Mouse (Mus musculus) stomach, embryonic 15.5 days (tissue): ENCODE measurements around the gene Myzap. TPM values are rescaled to one million over a fixed set of nuclear protein-coding genes. Genes with fewer than 3 reads are reported as not detected.
"Not testable (repeated sequence)": the region's sequence is repeated elsewhere in the genome, so short reads cannot be mapped to it uniquely, and the experiment has no call there.

Experiments
- ATAC-seq: fragments of 200-750 bp; cut with Nextera tagmentation; 2 replicates; pipeline ENCODE4 v1.8.0; 2017; ENCODE audit warnings: low read depth, moderate number of reproducible peaks, moderate TSS enrichment; ENCODE audit not compliant: insufficient read depth, low FRiP score
- H3K27ac ChIP-seq: fragments of 300-500 bp; sonication (generic); 2 replicates; pipeline ENCODE4 v1.5.1; 2015; ENCODE audit warnings: mild to moderate bottlenecking, inconsistent platforms
- H3K27me3 ChIP-seq: fragments of 300-500 bp; sonication (generic); replicated peaks from 2 replicates; pipeline ENCODE4 v1.6.1; 2015; ENCODE audit warnings: inconsistent platforms
- H3K36me3 ChIP-seq: fragments of 300-500 bp; sonication (generic); 2 replicates; pipeline ENCODE4 v1.6.1; 2015; ENCODE audit warnings: inconsistent platforms
- H3K4me1 ChIP-seq: fragments of 300-500 bp; sonication (generic); 2 replicates; pipeline ENCODE4 v1.6.1; 2015; ENCODE audit warnings: inconsistent platforms
- H3K4me2 ChIP-seq: fragments of 300-500 bp; sonication (generic); 2 replicates; pipeline ENCODE4 v1.6.1; 2015; ENCODE audit warnings: mild to moderate bottlenecking, inconsistent platforms
- H3K4me3 ChIP-seq: fragments of 300-500 bp; sonication (generic); replicated peaks from 2 replicates; pipeline ENCODE4 v1.5.1; 2015; ENCODE audit warnings: inconsistent platforms
- H3K9ac ChIP-seq: fragments of 300-500 bp; sonication (generic); 2 replicates; pipeline ENCODE4 v1.6.1; 2015; ENCODE audit warnings: inconsistent platforms
- H3K9me3 ChIP-seq: fragments of 300-500 bp; sonication (generic); 2 replicates; pipeline ENCODE4 v1.6.1; 2016; ENCODE audit warnings: inconsistent platforms
- WGBS: fragments of 180-500 bp; shearing (Covaris S2); methylation state at CpG from one replicate; pipeline ENCODE4 v1.1.7; 2015; 5-methylcytosine and 5-hydroxymethylcytosine counted together
- polyA plus RNA-seq: library from polyadenylated mRNA; unstranded; fragments of >200 nt; fragmentation: Nextera tagmentation; extraction: Ambion mirVana; gene quantifications from 2 replicates; pipeline ENCODE4 v1.2.1, GENCODE M21; 2015

Gene Myzap
- polyA plus RNA-seq, 1 experiment from 2014 or later, result 11.6 TPM

DNA sequence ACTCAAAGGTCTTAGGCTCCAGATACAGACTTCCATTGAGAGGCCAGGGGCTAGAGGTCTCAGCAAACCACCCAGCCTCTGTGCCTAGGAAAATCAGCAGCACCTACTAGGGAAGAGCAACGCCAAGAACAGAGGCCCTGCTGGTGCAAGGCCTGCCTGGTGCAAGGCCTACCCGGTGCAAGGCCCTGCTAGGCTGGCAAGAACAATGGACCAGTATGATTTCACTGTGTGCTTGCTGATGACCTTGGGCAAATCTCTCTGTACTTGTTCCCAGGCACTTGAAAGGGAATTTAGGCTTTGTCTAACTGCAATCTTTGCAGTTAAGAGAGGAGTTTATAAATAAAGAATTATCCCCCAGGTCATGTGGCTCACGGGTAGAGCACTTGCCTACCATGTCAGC, 30.4 kb upstream of the Myzap start:
- Histone ChIP-seq H3K27me3 (no peaks in the 10 kb centered on the region), H3K9me3 (no peaks in the 10 kb centered on the region), H3K36me3 (no peaks in the 10 kb centered on the region), H3K9ac (no peak overlapping the region), H3K4me1 (no peaks in the 10 kb centered on the region), H3K4me3 (no peak overlapping the region), H3K4me2 (no peak overlapping the region), H3K27ac (0 out of 2 replicates have a peak overlapping the region, but pooled peaks have one; percentile 13)
- no peak for ATAC-seq
- WGBS, result 56% methylated on average over 3 of the region's 3 CpGs

GRCm38 (mm10) chr9:71621968-71622367, 29.8 kb upstream of the Myzap start:
- no peak overlapping the region for H3K4me3 ChIP-seq
- no peak for ATAC-seq
- no peaks in the 10 kb centered on the region for H3K4me1 ChIP-seq
- 76% methylated on average over 4 of the region's 4 CpGs for WGBS
- no peak overlapping the region for H3K4me2 ChIP-seq
- no peaks in the 10 kb centered on the region for H3K27me3 ChIP-seq
- no peaks in the 10 kb centered on the region for H3K9me3 ChIP-seq
- no peaks in the 10 kb centered on the region for H3K36me3 ChIP-seq
- H3K9ac ChIP-seq, result no peak overlapping the region
- no peak overlapping the region for H3K27ac ChIP-seq

GRCm38 (mm10) chr9:71620116-71620515, 28.0 kb upstream of the Myzap start:
- H3K4me2 ChIP-seq, ATAC-seq, H3K27ac ChIP-seq, H3K9ac ChIP-seq, H3K9me3 ChIP-seq, H3K36me3 ChIP-seq, H3K4me1 ChIP-seq, H3K4me3 ChIP-seq, H3K27me3 ChIP-seq: not testable (repeated sequence)
- WGBS, result 82% methylated on average over 5 of the region's 5 CpGs

GRCm38 (mm10) chr9:71617363-71617762, 25.2 kb upstream of the Myzap start:
- H3K27me3 ChIP-seq, result no peaks in the 10 kb centered on the region
- H3K36me3 ChIP-seq, result no peaks in the 10 kb centered on the region
- H3K4me1 ChIP-seq, result no peaks in the 10 kb centered on the region
- H3K9me3 ChIP-seq, result no peaks in the 10 kb centered on the region
- no peak overlapping the region for H3K4me3 ChIP-seq
- WGBS, result 53% methylated on average over 8 of the region's 8 CpGs
- ATAC-seq, result no peak
- H3K9ac ChIP-seq, result no peak overlapping the region
- no peak overlapping the region for H3K4me2 ChIP-seq
- no peak overlapping the region for H3K27ac ChIP-seq

DNA sequence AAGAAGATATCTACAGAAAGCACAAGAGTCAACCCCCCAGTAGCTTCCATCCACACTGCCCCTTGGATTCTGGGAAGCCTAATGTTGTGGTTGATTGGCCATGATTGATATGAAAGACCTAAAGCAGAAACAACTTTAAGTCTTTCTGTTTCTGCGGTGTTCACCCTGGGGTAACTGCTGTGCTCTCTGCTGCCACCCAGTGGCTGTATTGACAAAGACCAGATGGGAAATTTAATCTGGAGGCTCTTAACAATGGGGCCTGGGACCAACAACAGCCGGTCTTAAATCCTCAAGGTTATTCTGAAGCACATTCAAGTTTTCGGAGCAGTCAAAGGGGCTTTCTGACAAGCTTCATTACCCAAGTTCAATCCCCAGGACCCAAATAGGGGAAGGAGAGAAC, 24.0 kb upstream of the Myzap start:
- Histone ChIP-seq H3K27ac (no peak overlapping the region), H3K27me3 (no peaks in the 10 kb centered on the region), H3K4me3 (no peak overlapping the region), H3K4me2 (no peak overlapping the region), H3K9me3 (no peaks in the 10 kb centered on the region), H3K9ac (no peak overlapping the region), H3K4me1 (no peaks in the 10 kb centered on the region), H3K36me3 (no peaks in the 10 kb centered on the region)
- WGBS, result 5% methylated on average over 3 of the region's 3 CpGs
- ATAC-seq, result no peak

GRCm38 (mm10) chr9:71614643-71615042, 22.5 kb upstream of the Myzap start:
- no peaks in the 10 kb centered on the region for H3K4me1 ChIP-seq
- 24% methylated on average over 2 of the region's 2 CpGs for WGBS
- H3K27me3 ChIP-seq, result no peaks in the 10 kb centered on the region
- H3K9ac ChIP-seq, result no peak overlapping the region
- no peak for ATAC-seq
- H3K36me3 ChIP-seq, result no peaks in the 10 kb centered on the region
- H3K9me3 ChIP-seq, result no peaks in the 10 kb centered on the region
- no peak overlapping the region for H3K27ac ChIP-seq
- no peak overlapping the region for H3K4me3 ChIP-seq
- no peak overlapping the region for H3K4me2 ChIP-seq

GRCm38 (mm10) chr9:71612981-71613380, 20.8 kb upstream of the Myzap start:
- Histone ChIP-seq H3K4me3 (no peak overlapping the region), H3K4me1 (no peaks in the 10 kb centered on the region), H3K9ac (no peak overlapping the region), H3K9me3 (no peaks in the 10 kb centered on the region), H3K4me2 (no peak overlapping the region), H3K27ac (no peak overlapping the region), H3K27me3 (no peaks in the 10 kb centered on the region), H3K36me3 (no peaks in the 10 kb centered on the region)
- 69% methylated on average over 6 of the region's 6 CpGs for WGBS
- ATAC-seq, result no peak

GRCm38 (mm10) chr9:71611876-71612275, 19.7 kb upstream of the Myzap start:
- H3K9me3 ChIP-seq, result no peaks in the 10 kb centered on the region
- no peak overlapping the region for H3K27ac ChIP-seq
- 67% methylated on average over 4 of the region's 4 CpGs for whole genome bisulfite sequencing
- no peaks in the 10 kb centered on the region for H3K4me1 ChIP-seq
- no peak overlapping the region for H3K9ac ChIP-seq
- no peaks in the 10 kb centered on the region for H3K36me3 ChIP-seq
- no peak for ATAC-seq
- no peak overlapping the region for H3K4me2 ChIP-seq
- no peak overlapping the region for H3K4me3 ChIP-seq
- H3K27me3 ChIP-seq, result no peaks in the 10 kb centered on the region

- ATAC-seq, result no peak
- H3K4me1 ChIP-seq, result no peaks in the 10 kb centered on the region
Measured at GRCm38 (mm10) chr9:71609010-71609409, 16.9 kb upstream of the Myzap start.

DNA sequence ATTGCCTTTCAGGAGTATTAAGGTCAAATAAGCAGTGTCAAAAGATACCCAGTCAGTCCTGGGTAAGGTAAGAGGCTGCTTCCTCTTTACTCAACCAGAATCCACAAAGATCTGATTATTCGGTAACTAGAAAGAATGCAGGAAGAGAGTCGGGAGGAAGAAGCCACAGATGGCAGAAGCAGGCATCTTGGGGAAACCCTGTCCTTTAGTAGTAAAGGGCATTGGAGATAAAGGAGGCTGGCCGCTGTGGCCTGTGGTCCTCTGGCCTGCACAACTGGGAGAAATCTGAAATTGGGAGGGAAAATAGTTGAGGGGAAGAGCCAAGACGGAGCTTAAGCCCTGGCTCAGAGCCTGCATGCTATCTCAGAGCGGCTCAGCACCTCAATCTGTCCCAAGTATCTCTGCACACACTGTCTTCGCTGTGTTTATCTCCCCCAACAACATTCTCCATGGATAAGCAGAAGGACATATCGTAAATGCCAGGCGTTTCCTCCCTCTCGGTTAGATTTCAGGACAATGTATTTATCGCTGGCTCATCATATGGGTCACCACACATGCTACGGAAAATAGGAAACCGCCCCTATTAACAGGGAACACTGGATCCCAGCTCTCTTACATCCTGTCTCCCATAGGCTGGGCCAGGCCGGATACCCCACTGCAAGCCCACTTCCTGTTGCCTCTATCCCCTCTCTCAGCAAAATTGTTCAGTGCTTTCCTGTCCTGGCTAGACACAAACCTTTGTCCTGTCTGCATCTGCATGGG, 14.3 kb upstream of the Myzap start:
- no peaks in the 10 kb centered on the region for H3K4me1 ChIP-seq
- H3K4me2 ChIP-seq, result no peak overlapping the region
- ATAC-seq, result peak; percentile 31; the same call in 1 of the 2 replicates
- H3K27me3 ChIP-seq, result no peaks in the 10 kb centered on the region
- H3K9ac ChIP-seq, result no peak overlapping the region
- H3K9me3 ChIP-seq, result no peaks in the 10 kb centered on the region
- H3K36me3 ChIP-seq, result no peaks in the 10 kb centered on the region
- WGBS, result 62% methylated on average over 13 of the region's 13 CpGs
- 0 out of 2 replicates have a peak overlapping the region, but pooled peaks have one; percentile 40 for H3K27ac ChIP-seq
- H3K4me3 ChIP-seq, result no peak overlapping the region

More at GRCm38 (mm10) chr9:71609010-71609409, 16.9 kb upstream of the Myzap start:
- Histone ChIP-seq H3K36me3 (no peaks in the 10 kb centered on the region), H3K27ac (no peak overlapping the region; the same call in 1 of the 2 replicates), H3K4me2 (no peak overlapping the region), H3K9me3 (no peaks in the 10 kb centered on the region), H3K4me3 (no peak overlapping the region), H3K9ac (no peak overlapping the region), H3K27me3 (no peaks in the 10 kb centered on the region)
- 45% methylated on average over 6 of the region's 6 CpGs for WGBS

DNA sequence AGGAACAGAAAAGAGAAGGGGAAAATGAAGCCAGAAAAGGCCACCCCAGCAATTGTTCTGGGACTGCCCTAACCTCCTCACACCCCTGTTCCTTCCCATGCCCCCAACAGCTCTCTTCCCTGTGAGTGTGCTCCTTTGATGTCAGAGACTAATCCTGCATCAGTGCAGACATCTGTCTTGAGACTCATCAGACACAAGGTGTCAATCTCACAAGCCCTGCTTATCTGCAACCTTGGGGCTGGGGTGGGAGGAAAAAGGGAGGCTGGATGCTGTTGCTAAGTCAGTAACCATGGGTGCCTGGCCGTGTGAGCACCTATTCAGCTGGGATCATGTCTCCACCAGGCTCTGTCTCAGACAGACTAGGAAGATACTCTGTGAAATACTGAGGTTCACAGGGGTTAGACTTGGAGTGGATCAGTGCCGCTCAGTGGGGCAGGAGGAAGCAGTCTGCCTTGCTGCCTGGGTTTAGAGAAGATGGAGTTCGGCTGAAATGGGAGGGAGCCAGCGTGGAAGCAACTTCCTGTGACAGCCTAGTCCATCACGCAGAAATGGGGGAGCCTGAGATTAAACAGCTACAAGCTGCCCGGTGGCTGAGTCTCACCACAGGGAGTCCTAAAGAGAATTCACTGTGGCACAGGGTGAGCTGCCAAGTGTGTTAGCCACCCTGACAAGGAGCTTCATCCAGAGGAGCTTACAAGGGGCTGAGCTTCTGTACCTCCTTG, 12.9 kb upstream of the Myzap start:
- H3K9ac ChIP-seq, result no peak overlapping the region
- no peaks in the 10 kb centered on the region for H3K36me3 ChIP-seq
- H3K27me3 ChIP-seq, result no peaks in the 10 kb centered on the region
- H3K27ac ChIP-seq, result no peak overlapping the region
- no peak overlapping the region for H3K4me2 ChIP-seq
- H3K4me3 ChIP-seq, result no peak overlapping the region
- H3K9me3 ChIP-seq, result no peaks in the 10 kb centered on the region
- no peaks in the 10 kb centered on the region for H3K4me1 ChIP-seq
- WGBS, result 37% methylated on average over 6 of the region's 6 CpGs
- ATAC-seq, result no peak

GRCm38 (mm10) chr9:71599861-71600260, 7.7 kb upstream of the Myzap start:
- Histone ChIP-seq H3K4me3 (no peak overlapping the region), H3K27me3 (no peaks in the 10 kb centered on the region), H3K9ac (no peak overlapping the region), H3K36me3 (no peaks in the 10 kb centered on the region), H3K4me1 (0 out of 2 replicates have a peak, but pooled peaks cover 6% of the 10 kb centered on the region), H3K4me2 (no peak overlapping the region), H3K27ac (no peak overlapping the region), H3K9me3 (no peaks in the 10 kb centered on the region)
- 73% methylated on average over 7 of the region's 7 CpGs for WGBS
- no peak for ATAC-seq
